Mouse (Mus musculus): ENCODE measurements around the gene Morf4l1.
"Not testable (repeated sequence)": the region's sequence is repeated elsewhere in the genome, so short reads cannot be mapped to it uniquely, and the experiment has no call there.

Morf4l1 gene

DNA sequence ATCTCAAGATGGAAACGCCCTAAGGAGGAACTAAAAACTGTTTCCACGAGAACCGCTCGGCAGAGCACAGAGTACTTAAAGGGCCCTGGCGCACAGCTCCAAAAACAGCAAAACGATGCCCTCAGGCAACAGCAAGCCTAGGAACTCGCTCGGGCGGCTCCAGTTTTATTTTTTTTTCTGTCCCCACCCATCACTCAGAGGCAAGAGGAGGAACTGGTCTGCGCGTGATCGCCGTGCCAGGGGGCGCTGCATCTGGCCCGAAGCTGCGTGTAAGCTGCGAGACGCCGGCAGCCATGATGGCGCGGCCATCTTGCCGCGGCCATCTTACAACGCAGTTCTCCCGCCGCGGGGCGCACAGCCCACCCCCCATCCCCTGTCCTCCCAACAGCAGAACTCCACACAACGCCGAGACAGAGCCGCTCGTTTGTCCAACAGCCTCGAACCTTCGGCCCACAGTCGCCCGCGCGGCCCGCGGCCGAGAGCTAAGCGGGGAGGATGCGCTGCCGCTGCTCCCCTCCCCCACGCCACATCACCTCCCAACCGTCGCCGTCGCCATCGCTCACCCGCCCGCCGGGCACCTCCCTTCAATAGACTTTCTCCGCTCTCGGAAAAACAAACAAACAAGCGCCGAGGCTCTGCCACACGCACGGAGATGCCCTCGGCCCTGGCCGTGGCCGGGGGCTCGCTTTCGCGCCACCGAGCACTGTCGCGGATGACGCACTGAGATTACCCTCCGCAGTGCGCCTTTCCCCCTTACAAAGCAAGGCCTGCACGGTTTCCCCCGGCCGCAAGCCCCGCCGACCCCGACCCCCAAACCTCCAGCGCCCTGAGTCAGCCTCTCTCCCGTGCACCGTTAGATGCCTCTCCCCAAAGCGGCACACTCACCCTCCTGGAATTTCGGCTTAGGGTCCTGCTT, 665 bp downstream of the Morf4l1 start:
- DNase-seq (ENCODE audit: low spot score): peak; percentile 93

DNA sequence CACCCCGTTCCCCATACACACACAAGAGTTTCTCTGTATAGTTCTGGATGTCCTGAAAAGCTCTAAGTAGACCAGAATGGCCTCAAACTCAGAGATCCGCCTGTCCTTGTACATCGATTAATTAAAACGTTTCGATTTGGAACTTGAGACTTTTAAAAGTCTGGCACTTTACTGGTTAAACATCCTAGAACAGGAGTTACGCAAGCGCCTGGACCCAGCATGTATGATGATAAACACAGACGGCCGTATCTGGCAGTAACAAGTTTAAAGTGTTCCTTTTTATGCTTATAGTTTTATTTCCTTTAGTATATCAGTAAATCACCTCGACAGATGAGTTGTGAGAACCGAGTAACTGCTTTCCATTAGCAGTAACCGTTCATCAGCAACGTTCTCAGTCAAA, 1.4 kb downstream of the Morf4l1 start:
- DNase-seq (ENCODE audit: low spot score): no peak

DNA sequence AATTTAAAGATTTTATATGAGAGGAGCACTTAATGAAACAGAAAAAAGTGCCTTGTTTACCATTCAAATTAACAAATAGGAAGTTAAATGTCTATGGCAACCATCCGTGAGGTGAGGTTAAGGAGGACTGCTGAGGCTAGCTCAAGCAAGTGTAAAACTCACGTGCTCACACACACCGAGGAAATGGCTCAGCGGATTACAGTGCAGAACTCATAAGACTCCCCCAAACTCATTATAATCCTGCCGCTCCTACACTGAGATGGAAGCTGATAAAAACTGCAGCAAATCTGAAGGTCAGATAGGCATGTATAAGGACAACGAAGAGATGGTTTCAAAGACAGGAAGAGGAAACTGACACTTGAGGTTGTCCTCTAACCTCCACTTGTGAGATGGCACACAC, 5.2 kb downstream of the Morf4l1 start:
- no peak for DNase-seq (ENCODE audit: low spot score)

DNA sequence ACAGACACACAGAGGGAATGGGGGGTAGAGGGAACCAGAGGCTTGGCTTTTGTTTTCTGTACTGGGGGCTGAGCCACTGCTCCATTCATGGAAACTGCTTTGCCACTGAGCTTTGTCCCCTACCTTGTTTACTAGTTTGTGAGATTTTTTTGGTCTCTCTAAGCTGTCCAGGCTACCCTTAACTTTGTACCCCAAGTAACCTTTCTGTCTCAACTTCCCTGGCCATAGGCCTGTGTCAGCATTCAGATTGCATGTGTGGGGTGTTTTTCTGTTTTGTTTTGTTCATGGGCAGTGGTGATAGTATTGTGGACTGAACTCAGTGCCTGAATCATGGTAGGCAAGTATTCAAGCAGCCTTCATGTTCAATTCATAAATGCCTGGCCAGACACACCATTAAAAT, 6.3 kb downstream of the Morf4l1 start:
- DNase-seq (ENCODE audit: low spot score): no peak

DNA sequence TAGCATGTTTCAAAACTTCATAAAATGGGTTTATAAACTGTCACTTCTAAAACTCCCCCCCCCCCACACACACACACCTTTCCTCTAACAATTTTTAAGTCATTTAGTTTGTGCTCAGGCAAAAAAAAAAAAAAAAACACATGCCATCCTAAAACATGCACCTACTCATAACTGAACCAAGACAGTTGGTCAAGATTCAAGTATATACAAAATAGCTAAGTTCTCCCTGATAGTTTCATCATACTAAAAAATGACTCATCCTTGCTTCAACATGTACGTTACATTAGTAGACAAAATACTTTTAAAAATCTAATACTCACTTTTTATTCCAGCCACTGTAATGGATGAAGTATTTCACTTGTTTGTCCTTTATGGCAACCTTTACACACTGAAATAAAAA, 7.7 kb downstream of the Morf4l1 start:
- no peak for DNase-seq (ENCODE audit: low spot score)

DNA sequence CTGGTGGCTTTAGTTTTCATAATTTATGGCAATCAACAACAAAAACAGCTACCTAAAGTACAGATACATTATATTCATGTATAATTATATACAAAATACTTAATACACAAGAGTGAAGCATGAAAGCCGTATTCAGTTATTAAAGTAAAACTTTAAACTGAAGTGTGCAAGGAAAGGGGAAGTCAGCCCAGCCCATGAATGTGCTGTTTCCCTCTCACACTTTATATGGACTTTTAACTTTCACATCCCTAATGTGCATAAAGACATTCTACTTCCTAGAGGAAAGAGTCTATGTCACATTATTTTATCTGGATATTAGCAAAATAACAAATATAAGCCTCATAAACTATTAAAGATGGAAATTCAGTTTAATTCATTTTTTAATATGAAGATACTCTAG, 9.1 kb downstream of the Morf4l1 start:
- no peak for DNase-seq (ENCODE audit: low spot score)

DNA sequence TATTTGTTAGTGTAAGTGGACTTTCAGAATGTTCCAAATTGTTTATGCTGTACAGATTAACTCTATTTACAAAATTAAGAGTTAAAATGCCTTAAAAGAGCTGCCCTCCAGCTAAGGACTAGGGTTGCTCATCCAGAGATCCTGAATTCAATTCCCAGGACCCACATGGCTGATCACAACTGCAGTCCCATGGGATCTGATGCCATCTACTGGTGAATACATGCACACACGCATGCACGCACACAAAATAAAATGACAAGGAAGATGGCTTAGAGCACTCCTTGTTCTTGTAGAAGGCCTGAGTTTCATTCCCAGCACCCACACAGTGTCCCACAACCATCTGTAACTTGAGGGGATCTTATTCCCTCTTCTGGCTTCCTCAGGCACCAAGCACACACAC, 13.8 kb downstream of the Morf4l1 start:
- DNase-seq (ENCODE audit: low spot score): no peak

DNA sequence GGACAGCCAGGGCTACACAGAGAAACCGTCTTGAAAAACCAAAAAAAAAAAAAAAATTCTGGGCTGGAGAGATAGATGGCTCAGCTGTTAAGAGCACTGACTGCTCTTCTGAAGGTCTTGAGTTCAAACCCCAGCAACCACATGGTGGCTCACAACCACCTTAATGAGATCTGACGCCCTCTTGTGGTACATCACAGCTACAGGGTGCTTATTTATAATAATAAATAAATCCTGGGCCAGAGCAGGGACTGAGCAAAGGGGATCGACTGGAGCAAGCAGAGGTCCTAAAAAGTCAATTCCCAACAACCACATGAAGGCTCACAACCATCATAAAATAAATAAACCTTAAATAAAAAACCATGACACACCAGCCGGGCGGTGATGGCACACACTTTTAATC, 15.6 kb downstream of the Morf4l1 start:
- peak; percentile 45 for DNase-seq (ENCODE audit: low spot score)

DNA sequence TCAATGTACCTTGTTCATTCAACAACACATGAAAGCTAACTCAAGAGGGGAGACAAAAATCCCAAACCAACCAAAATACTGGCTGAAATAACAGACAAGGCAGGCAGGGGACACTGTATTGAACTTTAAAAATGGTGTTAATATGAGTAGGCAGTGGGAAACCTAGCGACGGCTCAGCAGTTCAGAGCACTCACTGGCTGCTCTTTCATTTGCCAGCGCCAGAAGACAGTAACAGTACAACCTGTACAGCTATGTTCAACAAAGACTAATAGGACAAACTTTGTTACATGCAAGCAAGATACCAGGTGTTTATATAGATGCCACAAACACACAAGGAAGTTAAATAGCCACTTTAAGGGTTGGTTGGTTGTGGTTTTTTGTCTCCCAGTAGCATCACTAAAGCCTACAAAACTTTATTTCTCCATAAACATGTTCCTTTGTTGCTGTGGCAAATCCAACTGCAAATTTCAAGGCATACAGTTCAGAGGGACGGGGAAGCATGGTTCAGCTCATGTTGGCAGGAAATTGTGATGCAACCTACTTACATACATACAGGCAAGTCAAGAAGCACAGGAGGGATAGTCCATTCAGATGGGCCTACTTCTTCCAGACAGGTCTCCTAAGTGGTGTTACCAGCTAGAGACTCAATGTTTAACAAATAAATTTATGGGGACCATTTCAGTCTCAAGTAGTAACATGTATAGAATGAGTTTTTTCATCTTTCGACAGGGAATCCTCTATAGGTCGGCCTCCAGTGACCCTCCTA, 25.1 kb downstream of the Morf4l1 start:
- no peak for DNase-seq (ENCODE audit: low spot score)

DNA sequence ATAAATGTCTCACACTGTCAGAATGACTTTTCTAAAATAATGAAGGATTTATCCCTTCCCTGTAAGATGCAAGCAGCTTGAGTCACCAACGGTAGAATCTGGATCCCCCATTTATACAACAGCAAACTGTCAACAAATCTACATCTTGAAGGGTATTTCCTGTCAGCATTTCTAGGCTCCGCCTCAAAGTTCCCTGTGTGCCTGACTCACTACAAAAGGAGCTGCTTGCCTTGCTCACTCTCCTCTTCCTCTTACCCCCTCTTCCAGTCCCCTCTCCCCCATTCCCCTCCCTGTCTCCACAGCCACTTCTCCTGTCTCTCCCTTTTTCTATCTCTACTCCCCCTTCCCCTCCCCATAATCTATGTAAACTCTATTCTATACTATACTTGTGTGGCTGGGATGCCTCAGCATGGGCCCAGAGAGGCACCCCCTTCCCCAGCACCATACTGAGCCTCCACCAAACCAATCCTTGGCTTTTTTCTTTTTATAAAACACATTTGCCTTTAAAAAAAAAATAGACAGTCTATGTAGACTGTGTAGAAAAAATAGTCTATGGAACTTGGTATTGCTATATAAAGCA, 26.6 kb downstream of the Morf4l1 start:
- DNase-seq (ENCODE audit: low spot score): no peak

DNA sequence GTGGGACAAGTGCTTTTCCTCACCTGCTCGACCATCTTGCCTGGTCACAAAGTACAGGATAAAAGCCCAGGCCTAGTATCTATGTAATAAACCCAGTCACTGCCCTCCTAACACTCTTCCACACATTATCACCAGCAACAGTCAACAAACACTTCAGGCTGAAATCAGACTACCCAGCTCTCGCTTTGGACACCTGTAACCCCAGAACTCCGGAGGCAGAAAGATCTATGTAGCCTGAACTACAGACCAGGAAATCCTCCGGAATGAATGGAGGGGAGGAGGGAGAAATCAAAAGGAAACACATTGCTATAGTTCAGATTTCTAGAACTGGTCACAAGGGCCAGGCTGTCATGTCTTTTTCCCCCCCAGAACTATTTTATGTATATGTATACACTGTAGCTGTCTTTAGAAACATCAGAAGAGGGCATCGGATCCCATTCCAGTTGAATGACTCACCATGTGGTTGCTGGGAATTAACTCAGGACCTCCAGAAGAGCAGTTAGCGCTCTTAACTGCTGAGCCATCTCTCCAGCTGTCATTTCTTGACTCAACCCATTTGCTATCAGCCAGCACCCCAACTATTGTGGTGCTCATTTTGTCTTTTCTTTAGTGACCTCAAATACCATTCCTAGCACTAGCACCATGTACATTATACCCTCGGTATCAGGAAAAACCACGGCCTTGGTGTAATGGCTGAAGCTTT, 29.7 kb downstream of the Morf4l1 start:
- no peak for DNase-seq (ENCODE audit: low spot score)

DNA sequence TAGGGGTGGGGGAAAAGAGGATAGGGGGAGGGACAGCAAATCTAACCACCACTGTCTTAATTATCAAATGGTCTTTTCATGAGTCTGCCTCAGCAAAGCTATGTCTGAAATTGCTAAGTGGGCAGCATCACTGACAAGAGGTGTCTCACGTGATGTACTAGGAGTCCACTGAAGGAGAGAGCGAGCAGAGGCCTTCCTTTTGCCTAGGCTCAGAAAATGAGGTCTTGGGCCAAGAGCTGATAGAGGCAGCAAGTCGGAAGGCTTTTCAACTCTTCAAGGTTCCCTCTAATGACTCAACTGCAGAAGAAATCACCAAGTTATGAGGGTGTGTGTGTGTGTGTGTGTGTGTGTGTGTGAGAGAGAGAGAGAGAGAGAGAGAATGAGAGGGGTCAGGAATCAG, 30.4 kb downstream of the Morf4l1 start:
- DNase-seq (ENCODE audit: low spot score): no peak

DNA sequence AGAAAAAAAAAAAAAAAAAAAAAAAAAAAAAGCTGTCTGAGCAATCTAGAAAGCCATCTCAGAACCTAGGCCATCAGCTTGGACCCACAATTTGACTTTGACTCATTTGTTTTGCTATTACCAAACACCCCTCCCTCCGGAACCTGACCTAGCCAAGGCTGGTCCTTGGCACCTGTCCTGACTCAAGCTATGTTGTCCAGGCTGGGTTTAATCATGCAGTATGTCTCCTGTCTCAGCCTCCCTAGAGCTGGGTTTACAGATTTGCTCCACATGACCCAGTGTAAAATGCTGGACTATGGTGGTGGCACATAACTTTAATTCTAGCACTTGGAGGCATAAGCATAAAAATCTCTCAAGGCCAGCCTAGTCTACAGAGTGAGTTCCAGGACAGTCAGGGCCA, 31.6 kb downstream of the Morf4l1 start:
- DNase-seq (ENCODE audit: low spot score): no peak

DNA sequence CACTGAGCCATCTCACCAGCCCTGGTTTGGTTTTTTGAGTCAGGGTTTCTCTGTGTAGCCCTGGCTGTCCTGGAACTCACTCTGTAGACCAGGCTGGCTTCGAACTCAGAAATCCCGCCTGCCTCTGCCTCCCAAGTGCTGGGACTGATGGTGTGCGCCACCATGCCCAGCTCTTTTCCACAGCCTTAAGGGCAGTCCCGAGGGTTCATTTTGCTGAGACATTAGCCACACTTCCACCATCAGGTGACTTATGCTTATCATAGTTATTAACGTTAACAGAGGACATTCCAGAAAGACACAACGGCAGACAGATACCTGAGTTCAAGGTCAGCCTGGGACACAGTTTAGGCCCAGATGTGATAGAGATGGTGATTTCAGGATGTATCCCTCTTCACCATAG, 32.6 kb downstream of the Morf4l1 start:
- not testable (repeated sequence) for DNase-seq (ENCODE audit: low spot score)

DNA sequence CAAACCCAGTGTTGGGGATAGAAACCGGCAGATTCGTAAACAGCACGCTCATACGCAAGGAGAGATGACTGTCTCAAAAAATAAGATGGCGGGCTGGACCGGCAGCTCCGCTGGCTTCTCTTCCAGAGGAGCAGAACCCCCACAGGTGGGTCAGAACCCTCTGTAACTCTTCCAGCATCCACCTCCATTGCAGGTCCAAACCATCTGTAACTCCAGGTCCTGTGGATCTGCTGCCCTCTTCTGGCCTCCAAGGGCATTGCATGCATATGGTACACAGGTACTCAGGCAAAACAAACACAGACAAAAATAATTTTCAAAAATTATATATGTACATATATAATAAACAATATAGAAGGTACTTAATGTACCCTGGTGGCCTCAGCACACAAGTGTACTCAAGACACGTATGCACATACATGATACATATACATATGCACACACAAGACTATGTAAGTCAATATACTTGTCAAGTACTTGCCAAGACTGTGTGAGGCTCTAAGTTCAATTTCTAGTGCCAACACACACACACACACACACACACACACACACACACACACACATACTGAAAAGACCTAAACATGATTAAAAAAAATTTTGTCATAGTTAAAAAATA, 37.6 kb downstream of the Morf4l1 start:
- peak; percentile 42 for DNase-seq (ENCODE audit: low spot score)

DNA sequence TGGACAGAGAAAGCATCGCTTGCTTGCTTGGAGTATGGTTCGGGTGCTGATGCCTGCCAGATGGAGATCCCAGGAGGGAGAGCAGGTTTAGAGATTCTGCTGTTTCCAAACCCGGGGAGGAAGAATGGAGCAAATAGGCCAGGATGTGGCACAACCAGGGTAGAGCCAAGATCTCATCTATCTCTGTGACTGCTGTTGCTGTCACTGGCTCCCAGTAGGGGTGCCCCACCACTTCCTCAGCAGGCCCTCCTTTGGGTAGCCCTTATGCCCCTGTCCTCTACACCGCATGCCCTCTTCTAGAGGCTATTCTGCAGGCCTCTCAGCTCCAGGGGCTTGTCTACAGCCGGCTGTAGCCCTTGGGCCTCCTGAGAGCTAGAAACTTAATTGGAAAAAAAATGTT, 38.4 kb downstream of the Morf4l1 start:
- no peak for DNase-seq (ENCODE audit: low spot score)

DNA sequence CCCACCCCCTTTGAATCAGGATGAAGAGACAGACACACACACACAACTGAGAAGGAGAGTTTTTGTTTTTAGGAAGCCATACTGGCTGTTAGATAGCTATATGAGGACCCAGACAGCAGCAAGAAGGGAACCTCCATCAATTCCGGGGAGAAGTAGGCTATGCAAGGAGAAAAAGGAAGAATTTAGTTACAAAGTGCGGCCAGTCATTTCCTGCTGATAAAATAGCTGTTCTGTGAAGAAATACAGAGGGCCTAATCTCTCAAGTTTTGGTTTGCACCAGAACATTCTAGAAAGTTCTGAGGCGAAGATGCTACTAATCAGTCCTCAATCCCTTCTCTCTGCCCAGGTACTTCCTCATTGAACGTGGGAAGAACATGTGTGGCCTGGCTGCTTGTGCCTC, 39.2 kb downstream of the Morf4l1 start:
- DNase-seq (ENCODE audit: low spot score): no peak

DNA sequence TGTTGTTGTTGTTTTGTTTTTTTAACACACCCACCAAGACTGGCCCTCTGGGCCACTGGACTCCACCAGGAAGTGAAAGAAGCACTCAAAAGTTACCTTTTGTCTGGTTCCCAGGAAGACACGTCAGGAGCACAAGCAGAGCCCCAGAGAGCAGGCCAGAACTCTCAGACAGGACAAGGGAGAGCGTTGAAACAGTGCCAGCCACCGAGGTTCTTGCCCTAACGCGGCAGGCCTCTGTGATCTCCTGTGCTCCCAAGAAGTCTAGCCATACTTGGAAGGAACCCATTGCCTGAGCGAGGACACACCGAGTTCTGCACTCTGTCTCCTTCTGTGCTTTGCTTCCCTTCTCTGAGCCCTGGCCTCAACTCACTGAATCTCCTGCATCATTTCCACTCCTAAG, 44.4 kb downstream of the Morf4l1 start:
- no peak for DNase-seq (ENCODE audit: low spot score)

DNA sequence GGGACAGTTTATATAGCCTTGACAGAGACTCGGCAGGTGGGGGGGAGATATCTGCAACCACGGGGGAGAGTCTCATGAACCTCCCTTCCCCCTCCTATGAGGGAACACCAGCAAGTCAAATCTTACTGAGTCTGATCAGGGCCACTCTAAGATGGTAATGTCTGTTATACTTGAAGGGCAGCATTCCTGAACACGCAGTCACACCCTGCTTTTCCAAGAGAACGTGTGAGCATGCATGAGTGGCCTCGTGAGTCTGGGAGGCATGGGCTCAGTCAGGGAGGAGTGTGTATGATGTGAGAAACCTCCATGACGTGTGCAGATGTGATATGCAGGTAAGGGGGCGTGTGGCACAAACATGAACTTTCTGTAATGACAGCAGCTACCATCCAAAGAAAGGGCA, 45.1 kb downstream of the Morf4l1 start:
- DNase-seq (ENCODE audit: low spot score): no peak

DNA sequence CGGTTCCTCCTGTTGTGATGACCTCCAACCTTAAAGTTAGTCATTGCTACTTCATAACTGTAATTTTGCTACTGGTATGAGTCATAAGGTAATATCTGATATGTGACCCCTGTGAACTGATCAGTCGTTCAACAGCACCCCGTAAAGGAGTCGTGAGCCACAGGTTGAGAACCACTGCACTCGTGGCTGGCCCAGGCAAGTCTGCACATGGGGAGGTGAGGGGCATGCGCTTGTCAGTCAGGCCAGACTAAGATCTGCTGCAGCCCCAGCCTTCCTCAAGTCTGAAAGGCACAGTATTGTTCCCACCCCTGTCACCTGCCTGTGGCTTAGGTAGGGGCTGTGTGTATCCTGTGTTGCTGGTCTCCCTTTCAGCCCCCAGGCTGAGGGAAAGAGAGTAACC, 45.8 kb downstream of the Morf4l1 start:
- DNase-seq (ENCODE audit: low spot score): no peak

DNA sequence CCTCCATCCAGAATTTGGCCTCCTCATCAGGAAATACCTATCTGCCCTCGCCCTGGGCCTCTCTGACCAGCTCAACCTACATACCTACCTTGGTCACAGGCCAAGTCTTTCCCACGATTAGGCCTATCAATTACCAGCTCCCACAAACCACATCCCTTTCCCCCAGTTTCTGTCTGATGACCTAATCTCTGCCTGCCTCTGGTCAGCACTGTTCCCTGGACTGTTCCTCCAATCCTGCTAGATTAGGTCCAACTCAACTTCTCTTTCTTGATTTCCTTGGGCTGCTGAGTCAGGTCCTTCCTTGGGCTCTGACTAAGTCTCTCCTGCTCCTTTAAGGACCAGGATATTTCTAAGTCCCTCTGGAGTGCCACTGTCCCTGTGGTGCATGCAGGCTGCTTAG, 47.2 kb downstream of the Morf4l1 start:
- DNase-seq (ENCODE audit: low spot score): no peak

DNA sequence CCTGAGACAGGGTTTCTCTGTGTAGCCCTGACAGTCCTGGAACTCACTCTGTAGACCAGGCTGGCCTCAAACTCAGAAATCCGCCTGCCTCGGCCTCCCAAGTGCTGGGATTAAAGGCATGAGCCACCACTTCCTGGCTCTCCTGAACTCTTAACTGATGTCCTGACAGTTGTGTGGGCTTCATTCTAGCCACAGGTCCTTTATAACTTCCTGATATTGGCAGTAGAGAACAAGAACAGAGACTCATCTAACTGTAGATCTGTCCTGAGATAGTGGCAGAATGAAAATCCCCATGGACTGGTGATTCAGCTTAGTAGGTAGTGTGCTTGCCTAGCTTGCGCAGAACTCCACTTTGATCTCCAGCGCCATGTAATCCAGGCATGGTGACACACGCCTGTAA, 53.6 kb downstream of the Morf4l1 start:
- DNase-seq (ENCODE audit: low spot score): not testable (repeated sequence)

All from T-cell, adult 2 months (primary cell).